Mouse (Mus musculus) limb, embryonic 15.5 days (tissue): Measurements from ENCODE around the gene Pmpcb. TPM values are rescaled to one million over a fixed set of nuclear protein-coding genes. Genes with fewer than 3 reads are reported as not detected.

Experiments
- polyA plus RNA-seq: library from polyadenylated mRNA; unstranded; fragments of >200 nt; fragmentation: Nextera tagmentation; extraction: Ambion mirVana; gene quantifications from 2 replicates; pipeline ENCODE4 v1.2.1, GENCODE M21; 2015

Pmpcb gene
- polyA plus RNA-seq, 1 experiment from 2014 or later: 67.7 TPM

Other genes starting within 250 kb of the Pmpcb start
- 106 and 121 TPM in 2 replicates for gene Lrrc17, start 193.6 kb upstream of the Pmpcb start, polyA plus RNA-seq
- gene Fbxl13, start 91.5 kb upstream of the Pmpcb start, polyA plus RNA-seq: 0.27 TPM in 1 of 2 replicates, not detected in the other
- 27.5 and 35.7 TPM in 2 replicates for gene Armc10, start 91.3 kb upstream of the Pmpcb start, polyA plus RNA-seq
- gene Napepld, start 35.7 kb upstream of the Pmpcb start, polyA plus RNA-seq: 1.8 and 2.0 TPM in 2 replicates
- 51.0 and 52.1 TPM in 2 replicates for gene Dnajc2, start 48.1 kb downstream of the Pmpcb start, polyA plus RNA-seq
- 170 and 174 TPM in 2 replicates for gene Psmc2, start 48.1 kb downstream of the Pmpcb start, polyA plus RNA-seq
- gene Slc26a5, start 128.5 kb downstream of the Pmpcb start, polyA plus RNA-seq: 0.06 TPM in 1 of 2 replicates, not detected in the other